Mouse (Mus musculus): ENCODE measurements around the gene Cacna1f.

Gene Cacna1f

GRCm38 (mm10) chrX:7674284-7675000 lies 67.6 kb downstream of the Cacna1f start:
- in situ Hi-C loops (cut with MseI, MboI), result no loop called here

- in situ Hi-C loops (cut with MseI, MboI), result no loop called here
Observed at GRCm38 (mm10) chrX:7675001-7675380, 68.1 kb downstream of the Cacna1f start.

- in situ Hi-C loops (cut with MseI, MboI), result no loop called here
Observed at GRCm38 (mm10) chrX:7678986-7679385, 72.1 kb downstream of the Cacna1f start.

- in situ Hi-C loops (cut with MseI, MboI), result no loop called here
Observed at GRCm38 (mm10) chrX:7679405-7680056, 72.6 kb downstream of the Cacna1f start.

- in situ Hi-C loops (cut with MseI, MboI), result no loop called here
Observed at GRCm38 (mm10) chrX:7680057-7680412, 73.2 kb downstream of the Cacna1f start.

- in situ Hi-C loops (cut with MseI, MboI), result no loop called here
Observed at GRCm38 (mm10) chrX:7680864-7681263, 74.0 kb downstream of the Cacna1f start, which contains the start of gene Magix. Gene Magix, minus strand, starts transcription at chrX:7681251.
